Comparison of ENCODE assay signal across 24 mouse cellular contexts in the genomic region with DNA sequence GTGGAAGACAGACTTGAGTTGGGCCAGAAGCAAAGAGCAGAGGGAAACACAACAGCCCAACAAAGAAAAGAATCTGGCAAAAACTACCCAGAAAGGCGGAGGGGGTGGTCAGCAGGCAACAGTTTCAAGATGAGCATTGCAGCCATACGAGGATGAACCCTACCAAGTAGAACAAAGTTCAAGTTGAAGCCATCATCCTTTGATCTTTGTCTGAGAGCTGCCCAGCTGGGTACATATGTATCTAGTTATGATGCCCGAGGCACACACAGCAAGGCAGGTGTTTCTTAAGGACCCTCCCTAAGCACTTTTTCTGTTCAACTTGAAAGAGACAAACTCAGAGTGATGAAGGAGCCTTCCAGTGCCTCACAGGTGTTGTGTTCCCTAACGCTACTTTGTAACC.
DNase-seq lines count a peak whose midpoint lies in the region; ATAC-seq and TF ChIP-seq lines count a peak whose summit lies in the region.
"Had no signal": no experiment of that assay in that cellular context is flagged by ENCODE, and none has a peak within 500 bp of the region (broad histone marks: within the 10 kb centered on the region; RNA-seq: fewer than 3 reads in every experiment).

No protein-coding gene starts in this region.

- no peak overlapping the region for H3K9ac ChIP-seq in liver, postnatal 0 days (replicated peaks)
- no peak overlapping the region for H3K9ac ChIP-seq in liver, embryonic 11.5 days (ENCODE audit: low read depth, low read length)
- H3K9ac ChIP-seq: embryonic facial prominence, embryonic 13.5 days; embryonic facial prominence, embryonic 15.5 days; forebrain, embryonic 12.5 days had no signal

- no peaks in the 10 kb centered on the region for H3K36me3 ChIP-seq in liver, postnatal 0 days (replicated peaks; ENCODE audit: insufficient read depth, low read length)
- peaks cover 3% of the 10 kb centered on the region; the same call in 1 of the 2 replicates for H3K36me3 ChIP-seq in liver, embryonic 11.5 days (ENCODE audit: control insufficient read depth, insufficient read depth, low read length)
- H3K36me3 ChIP-seq: embryonic facial prominence, embryonic 13.5 days; embryonic facial prominence, embryonic 15.5 days had no signal

- ATAC-seq in liver, postnatal 0 days = no peak
- no peak for ATAC-seq in liver, embryonic 11.5 days (replicated peaks; ENCODE audit: low FRiP score)
- ATAC-seq: activated CD4-positive, CD25-positive, alpha-beta regulatory T cell, adult 4 months; forebrain, embryonic 14.5 days; forebrain, embryonic 16.5 days; Patski had no signal

- DNase-seq in liver, postnatal 0 days = no peak
- DNase-seq in liver, embryonic 11.5 days (ENCODE audit: low spot score) = no peak
- peak; percentile 16 for DNase-seq in thymus, postnatal 0 days (ENCODE audit: low spot score)
- no peak for DNase-seq in thymus, adult 18-20 months
- no peak for DNase-seq in cerebellum, adult 9-10 months
- DNase-seq: adrenal gland, adult 8-10 months; adrenal gland, postnatal 14 days; adrenal gland, postnatal 36 days; cerebellum, adult 11-12 months; cerebellum, adult 2 months; cerebellum, adult 9-11 months; cerebellum, postnatal 14 days; cerebellum, postnatal 36 days; embryo, embryonic 11 days had no signal

- H3K27ac ChIP-seq in liver, postnatal 0 days (ENCODE audit: low read depth) = peak overlapping the region; percentile 49
- no peak overlapping the region for H3K27ac ChIP-seq in liver, embryonic 11.5 days (ENCODE audit: low read depth, low read length)
- H3K27ac ChIP-seq: embryonic facial prominence, embryonic 13.5 days; embryonic facial prominence, embryonic 15.5 days; forebrain, embryonic 10.5 days; forebrain, embryonic 12.5 days had no signal

- WGBS in liver, postnatal 0 days (ENCODE audit: insufficient replicate concordance) = 66% methylated on average over 4 of the region's 4 CpGs
- WGBS in liver, embryonic 11.5 days = 82% methylated on average over 4 of the region's 4 CpGs

- TF ChIP-seq CTCF in liver, postnatal 0 days (IDR thresholded peaks at IDR 0.05; ENCODE audit: low read depth) = no peak

- H3K4me3 ChIP-seq in liver, postnatal 0 days (ENCODE audit: low read depth, low read length) = no peak overlapping the region
- H3K4me3 ChIP-seq in liver, embryonic 11.5 days (ENCODE audit: low read depth, low read length) = no peak overlapping the region
- H3K4me3 ChIP-seq: embryonic facial prominence, embryonic 13.5 days; embryonic facial prominence, embryonic 15.5 days; erythroblast, embryonic 14.5 days; forebrain, embryonic 10.5 days; forebrain, embryonic 12.5 days had no signal

- TF ChIP-seq EP300 in liver, postnatal 0 days (IDR thresholded peaks at IDR 0.05; ENCODE audit: low read depth) = no peak

- H3K27me3 ChIP-seq in liver, postnatal 0 days (ENCODE audit: insufficient read depth, low read length) = no peaks in the 10 kb centered on the region
- no peaks in the 10 kb centered on the region for H3K27me3 ChIP-seq in liver, embryonic 11.5 days (replicated peaks; ENCODE audit: control insufficient read depth, insufficient read depth, low read length)
- H3K27me3 ChIP-seq: embryonic facial prominence, embryonic 13.5 days; embryonic facial prominence, embryonic 15.5 days; forebrain, embryonic 12.5 days; Patski had no signal

- no peaks in the 10 kb centered on the region for H3K9me3 ChIP-seq in liver, postnatal 0 days (ENCODE audit: low read length)
- no peaks in the 10 kb centered on the region for H3K9me3 ChIP-seq in liver, embryonic 11.5 days (ENCODE audit: control insufficient read depth, low read length)
- H3K9me3 ChIP-seq: embryonic facial prominence, embryonic 13.5 days; embryonic facial prominence, embryonic 15.5 days; forebrain, embryonic 10.5 days; forebrain, embryonic 12.5 days; G1E had no signal

- H3K4me1 ChIP-seq in liver, postnatal 0 days (ENCODE audit: insufficient read depth) = peaks cover 25% of the 10 kb centered on the region
- peaks cover 8% of the 10 kb centered on the region; the same call in 1 of the 2 replicates for H3K4me1 ChIP-seq in liver, embryonic 11.5 days (replicated peaks; ENCODE audit: control insufficient read depth, insufficient read depth, low read length)
- H3K4me1 ChIP-seq: embryonic facial prominence, embryonic 13.5 days had no signal

- no peak overlapping the region for H3K4me2 ChIP-seq in liver, postnatal 0 days (ENCODE audit: low read depth, low read length)
- H3K4me2 ChIP-seq in liver, embryonic 11.5 days = no peak overlapping the region
- H3K4me2 ChIP-seq: embryonic facial prominence, embryonic 13.5 days; embryonic facial prominence, embryonic 15.5 days; forebrain, embryonic 12.5 days had no signal
